Mouse (Mus musculus) limb, embryonic 13.5 days (tissue): Measurements from ENCODE around the gene Ap3b1. TPM values are rescaled to one million over a fixed set of nuclear protein-coding genes. Genes with fewer than 3 reads are reported as not detected.

Experiments used
- ATAC-seq: fragments of 200-750 bp; cut with Nextera tagmentation; 2 replicates; pipeline ENCODE4 v1.8.0; 2017; ENCODE audit warnings: low read depth, moderate number of reproducible peaks, moderate TSS enrichment; ENCODE audit not compliant: low FRiP score
- H3K27ac ChIP-seq: fragments of 300-500 bp; sonication (generic); 2 replicates; pipeline ENCODE4 v1.5.1; 2015; ENCODE audit warnings: inconsistent platforms, mild to moderate bottlenecking, moderate library complexity
- H3K27me3 ChIP-seq: fragments of 300-500 bp; sonication (generic); 2 replicates; pipeline ENCODE4 v1.6.1; 2015; ENCODE audit warnings: mild to moderate bottlenecking, inconsistent platforms
- H3K36me3 ChIP-seq: fragments of 300-500 bp; sonication (generic); 2 replicates; pipeline ENCODE4 v1.6.1; 2015; ENCODE audit warnings: inconsistent platforms, mild to moderate bottlenecking, moderate library complexity
- H3K4me1 ChIP-seq: fragments of 300-500 bp; sonication (generic); 2 replicates; pipeline ENCODE4 v1.6.1; 2015; ENCODE audit warnings: inconsistent platforms
- H3K4me2 ChIP-seq: fragments of 300-500 bp; sonication (generic); replicated peaks from 2 replicates; pipeline ENCODE4 v1.6.1; 2015; ENCODE audit warnings: inconsistent platforms, mild to moderate bottlenecking, moderate library complexity
- H3K4me3 ChIP-seq: fragments of 300-500 bp; sonication (generic); 2 replicates; pipeline ENCODE4 v1.5.1; 2015; ENCODE audit warnings: moderate library complexity, mild to moderate bottlenecking, inconsistent platforms
- H3K9ac ChIP-seq: fragments of 300-500 bp; sonication (generic); 2 replicates; pipeline ENCODE4 v1.6.1; 2015; ENCODE audit warnings: mild to moderate bottlenecking, inconsistent platforms
- H3K9me3 ChIP-seq: fragments of 300-500 bp; sonication (generic); 2 replicates; pipeline ENCODE4 v1.6.1; 2016; ENCODE audit warnings: inconsistent platforms
- WGBS: fragments of 180-500 bp; shearing (Covaris S2); methylation state at CpG from one replicate; pipeline ENCODE4 v1.1.7; 2015; 5-methylcytosine and 5-hydroxymethylcytosine counted together
- polyA plus RNA-seq: library from polyadenylated mRNA; unstranded; fragments of >200 nt; fragmentation: Nextera tagmentation; extraction: Ambion mirVana; gene quantifications from 2 replicates; pipeline ENCODE4 v1.2.1, GENCODE M21; 2015

Ap3b1 gene
- polyA plus RNA-seq, 1 experiment from 2014 or later, result 46.0 TPM

DNA sequence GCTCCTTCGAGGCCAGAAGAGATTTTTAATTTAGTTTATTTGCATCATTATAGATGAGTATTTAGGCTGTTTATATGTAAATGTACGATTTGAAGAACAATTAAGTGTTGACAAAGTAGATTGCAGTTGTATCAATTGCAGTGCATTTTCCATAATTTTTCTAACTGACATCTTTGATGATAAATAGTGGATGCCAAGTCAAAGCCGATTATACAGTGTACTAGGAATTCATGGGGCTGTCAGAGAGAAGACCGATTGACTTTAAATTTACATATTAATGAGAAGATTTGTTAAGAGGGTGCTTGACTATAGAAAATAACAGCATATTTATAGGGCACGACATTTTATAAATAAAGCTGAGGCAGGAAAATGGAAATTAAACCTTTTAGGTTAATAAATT is 64.8 kb downstream of the Ap3b1 start:
- Histone ChIP-seq H3K36me3 (peaks cover 19% of the 10 kb centered on the region), H3K4me3 (no peak overlapping the region), H3K4me1 (no peaks in the 10 kb centered on the region), H3K9ac (no peak overlapping the region), H3K9me3 (no peaks in the 10 kb centered on the region), H3K4me2 (no peak overlapping the region), H3K27me3 (no peaks in the 10 kb centered on the region), H3K27ac (no peak overlapping the region)
- ATAC-seq, result no peak
- 89% methylated on average over 5 of the region's 5 CpGs for WGBS

DNA sequence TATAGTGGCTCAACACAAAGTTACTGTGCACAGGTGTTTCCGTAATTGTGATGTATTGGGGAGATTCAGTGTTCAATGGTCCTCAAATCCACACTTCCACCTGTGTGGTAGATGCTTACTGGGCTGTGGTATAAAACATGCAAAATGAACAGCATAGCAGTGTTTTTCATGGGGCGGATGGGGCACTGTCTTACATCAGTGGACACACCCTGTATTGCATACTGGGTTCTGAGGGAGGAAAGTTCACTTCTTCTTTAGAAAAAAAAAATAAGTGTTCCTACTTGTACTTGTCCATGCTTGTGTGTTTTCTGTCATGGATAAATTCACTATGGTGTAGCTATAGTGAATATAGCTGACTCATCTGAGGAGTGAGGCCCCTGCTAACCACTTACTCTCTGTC is 70.8 kb downstream of the Ap3b1 start:
- no peaks in the 10 kb centered on the region for H3K27me3 ChIP-seq
- 73% methylated on average over 2 of the region's 2 CpGs for WGBS
- no peak for ATAC-seq
- no peak overlapping the region for H3K27ac ChIP-seq
- no peak overlapping the region for H3K4me2 ChIP-seq
- peaks cover 22% of the 10 kb centered on the region for H3K36me3 ChIP-seq
- H3K4me3 ChIP-seq, result no peak overlapping the region
- no peaks in the 10 kb centered on the region for H3K4me1 ChIP-seq
- H3K9me3 ChIP-seq, result no peaks in the 10 kb centered on the region
- H3K9ac ChIP-seq, result no peak overlapping the region

DNA sequence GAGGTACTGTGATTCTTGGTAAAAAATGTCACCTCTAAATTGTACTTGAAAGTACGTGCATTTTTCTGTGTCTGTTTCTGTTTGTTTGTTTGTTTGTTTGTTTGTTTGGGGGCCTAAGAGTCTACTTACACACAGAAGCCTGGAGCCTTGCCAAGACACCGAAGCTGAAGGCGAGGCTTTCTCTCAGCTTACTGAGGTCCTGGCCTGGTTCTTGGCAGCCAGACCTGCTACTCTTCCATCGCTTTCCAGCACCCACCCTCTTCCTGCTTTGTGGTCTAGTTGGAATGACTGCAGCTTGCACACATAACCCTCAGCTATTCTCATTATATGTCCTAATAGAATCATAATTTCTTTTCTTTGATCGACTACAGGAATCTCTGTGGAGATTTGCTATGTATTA is 80.6 kb downstream of the Ap3b1 start:
- H3K27ac ChIP-seq, result no peak overlapping the region
- H3K4me2 ChIP-seq, result no peak overlapping the region
- no peak overlapping the region for H3K9ac ChIP-seq
- ATAC-seq, result no peak
- H3K4me1 ChIP-seq, result peaks cover 10% of the 10 kb centered on the region; the same call in 1 of the 2 replicates
- 62% methylated on average over 5 of the region's 5 CpGs for WGBS
- H3K9me3 ChIP-seq, result no peaks in the 10 kb centered on the region
- H3K36me3 ChIP-seq, result peaks cover 5% of the 10 kb centered on the region; the same call in 1 of the 2 replicates
- H3K4me3 ChIP-seq, result no peak overlapping the region
- no peaks in the 10 kb centered on the region for H3K27me3 ChIP-seq

DNA sequence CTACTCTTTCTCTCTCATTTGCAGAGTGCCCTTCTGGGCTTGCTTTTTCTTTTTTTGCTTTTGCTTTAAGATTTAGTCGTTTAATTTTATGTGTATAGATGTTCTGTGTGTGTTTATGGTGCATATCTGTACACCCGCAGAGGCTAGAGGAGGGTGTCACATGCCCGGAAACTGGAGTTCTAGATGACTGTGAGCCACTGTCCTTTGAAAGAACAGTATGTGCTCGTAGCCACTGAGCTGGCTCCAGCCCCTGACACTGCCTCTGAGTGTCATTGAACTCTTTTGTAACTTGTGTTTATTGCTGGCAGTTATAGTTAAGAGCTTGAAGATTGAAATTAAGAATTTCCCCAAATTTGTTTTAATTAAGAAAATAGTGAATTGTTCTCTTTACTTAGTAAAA is 82.4 kb downstream of the Ap3b1 start:
- 67% methylated on average over 4 of the region's 4 CpGs for WGBS
- Histone ChIP-seq H3K27ac (no peak overlapping the region), H3K9me3 (no peaks in the 10 kb centered on the region), H3K9ac (no peak overlapping the region), H3K4me1 (peaks cover 10% of the 10 kb centered on the region; the same call in 1 of the 2 replicates), H3K4me2 (no peak overlapping the region), H3K36me3 (peaks cover 13% of the 10 kb centered on the region), H3K27me3 (no peaks in the 10 kb centered on the region), H3K4me3 (no peak overlapping the region)
- ATAC-seq, result no peak

DNA sequence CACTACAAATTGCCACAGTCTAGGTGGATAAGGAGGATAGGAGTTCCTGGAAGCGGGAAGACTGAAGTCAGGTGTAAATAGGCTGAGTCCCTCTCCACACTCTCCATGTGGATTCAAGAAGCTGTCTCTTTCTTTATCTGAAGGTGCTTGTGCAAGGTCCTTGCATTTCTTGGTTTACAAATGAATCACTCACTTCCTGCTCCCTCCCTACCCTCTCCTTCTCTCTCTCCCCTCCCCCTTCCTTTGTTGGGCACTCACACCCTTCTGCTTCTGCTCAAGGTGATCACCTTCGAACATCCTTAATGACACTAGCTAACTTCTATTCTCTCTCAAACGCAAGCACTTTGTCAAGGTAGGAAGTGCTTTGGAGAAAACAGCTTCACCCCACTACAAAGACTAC is 84.7 kb downstream of the Ap3b1 start:
- Histone ChIP-seq H3K9me3 (no peaks in the 10 kb centered on the region), H3K27me3 (no peaks in the 10 kb centered on the region), H3K4me3 (no peak overlapping the region), H3K4me2 (no peak overlapping the region), H3K36me3 (peaks cover 20% of the 10 kb centered on the region), H3K27ac (no peak overlapping the region), H3K9ac (no peak overlapping the region), H3K4me1 (peaks cover 10% of the 10 kb centered on the region; the same call in 1 of the 2 replicates)
- WGBS, result 74% methylated on average over 3 of the region's 3 CpGs
- ATAC-seq, result no peak

DNA sequence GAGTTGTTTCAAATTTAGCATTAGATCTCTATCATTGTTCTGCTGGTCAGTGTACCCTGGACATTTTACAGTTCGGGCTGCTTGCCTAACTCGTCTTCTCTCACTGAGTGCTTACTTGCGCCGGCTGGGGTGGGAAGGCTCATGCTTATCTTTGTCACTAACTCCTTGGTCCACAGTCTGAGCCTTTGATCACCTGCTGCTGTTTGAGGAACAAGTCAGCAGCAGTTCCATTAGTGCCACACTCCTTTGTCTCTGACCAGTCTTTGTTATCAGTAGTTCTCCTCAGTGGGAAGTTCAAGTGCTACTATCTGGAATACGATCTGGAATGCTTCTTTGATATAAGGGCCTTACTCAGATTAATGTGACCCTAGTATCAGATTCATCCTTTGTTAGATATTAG is 86.3 kb downstream of the Ap3b1 start:
- 86% methylated on average over 5 of the region's 5 CpGs for WGBS
- Histone ChIP-seq H3K9ac (no peak overlapping the region), H3K4me1 (peaks cover 6% of the 10 kb centered on the region; the same call in 1 of the 2 replicates), H3K9me3 (no peaks in the 10 kb centered on the region), H3K27me3 (no peaks in the 10 kb centered on the region), H3K4me3 (no peak overlapping the region), H3K4me2 (no peak overlapping the region), H3K36me3 (peaks cover 26% of the 10 kb centered on the region), H3K27ac (no peak overlapping the region)
- no peak for ATAC-seq

DNA sequence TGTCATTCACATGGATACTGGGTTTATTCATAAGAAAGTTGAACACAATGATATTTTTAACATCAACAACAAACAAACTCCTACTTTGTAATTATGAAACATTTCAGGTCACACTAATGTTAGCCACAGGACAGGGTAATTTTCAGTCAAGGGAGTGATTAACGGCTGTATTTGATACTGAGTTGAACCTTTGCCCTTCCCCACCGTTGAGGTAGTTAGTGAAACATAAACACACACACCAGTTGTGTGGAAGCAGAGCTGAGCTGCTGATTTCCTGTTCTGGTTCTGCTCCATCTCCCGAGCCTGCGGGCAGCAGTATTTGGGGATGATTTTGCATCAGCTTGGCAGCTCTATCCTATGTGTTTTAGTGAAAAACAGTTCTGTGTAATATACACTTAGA is 88.2 kb downstream of the Ap3b1 start:
- no peaks in the 10 kb centered on the region for H3K4me1 ChIP-seq
- no peaks in the 10 kb centered on the region for H3K27me3 ChIP-seq
- no peak overlapping the region for H3K4me3 ChIP-seq
- 31% methylated on average over 4 of the region's 4 CpGs for WGBS
- H3K9ac ChIP-seq, result no peak overlapping the region
- H3K4me2 ChIP-seq, result no peak overlapping the region
- ATAC-seq, result no peak
- H3K27ac ChIP-seq, result no peak overlapping the region
- no peaks in the 10 kb centered on the region for H3K9me3 ChIP-seq
- H3K36me3 ChIP-seq, result peaks cover 21% of the 10 kb centered on the region

DNA sequence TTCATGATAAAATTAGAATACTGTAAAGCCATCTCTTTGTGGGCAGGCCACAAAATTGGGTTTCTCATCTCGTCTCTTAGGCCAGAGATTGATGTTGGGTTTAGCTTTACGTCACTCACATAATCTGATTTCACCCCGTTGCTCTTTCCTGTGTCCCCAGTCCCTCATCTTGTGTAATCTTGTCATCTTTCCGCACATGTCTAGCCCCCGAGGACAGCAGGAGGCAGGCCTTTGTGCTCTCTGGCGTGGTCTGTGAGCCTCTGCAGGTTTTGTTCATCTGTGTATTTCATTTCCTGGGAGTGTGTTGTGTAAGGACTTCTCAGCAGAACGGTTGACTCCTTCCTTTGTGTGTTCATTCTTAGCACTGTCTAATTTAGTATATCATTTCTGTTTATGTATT is 90.8 kb downstream of the Ap3b1 start:
- Histone ChIP-seq H3K27me3 (no peaks in the 10 kb centered on the region), H3K9me3 (no peaks in the 10 kb centered on the region), H3K36me3 (peaks cover 27% of the 10 kb centered on the region), H3K27ac (no peak overlapping the region), H3K4me1 (no peaks in the 10 kb centered on the region), H3K4me2 (no peak overlapping the region), H3K9ac (no peak overlapping the region), H3K4me3 (no peak overlapping the region)
- 81% methylated on average over 7 of the region's 7 CpGs for WGBS
- no peak for ATAC-seq

DNA sequence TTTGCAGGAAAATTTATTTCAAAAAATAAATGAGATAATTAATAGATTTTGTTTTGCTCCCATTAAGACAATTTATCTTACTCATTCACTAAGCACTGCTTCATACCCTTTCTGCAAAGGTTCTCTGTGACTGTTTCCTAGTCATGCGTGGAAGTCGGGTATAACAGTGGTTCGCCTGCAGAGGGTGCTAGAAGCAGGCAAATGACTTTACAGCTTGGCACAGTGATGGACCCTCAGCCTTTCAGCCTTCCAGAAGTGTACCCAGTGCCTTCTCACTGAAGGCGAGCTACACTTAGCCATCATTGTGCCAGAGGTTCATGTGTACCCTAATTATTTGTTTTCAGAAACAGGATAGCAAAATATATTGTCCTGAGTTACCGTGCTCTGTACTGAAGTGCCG is 92.5 kb downstream of the Ap3b1 start:
- Histone ChIP-seq H3K9ac (no peak overlapping the region), H3K36me3 (peaks cover 33% of the 10 kb centered on the region), H3K4me2 (no peak overlapping the region), H3K4me1 (no peaks in the 10 kb centered on the region), H3K27me3 (no peaks in the 10 kb centered on the region), H3K9me3 (no peaks in the 10 kb centered on the region), H3K4me3 (no peak overlapping the region), H3K27ac (no peak overlapping the region)
- ATAC-seq, result no peak
- 58% methylated on average over 6 of the region's 6 CpGs for WGBS

DNA sequence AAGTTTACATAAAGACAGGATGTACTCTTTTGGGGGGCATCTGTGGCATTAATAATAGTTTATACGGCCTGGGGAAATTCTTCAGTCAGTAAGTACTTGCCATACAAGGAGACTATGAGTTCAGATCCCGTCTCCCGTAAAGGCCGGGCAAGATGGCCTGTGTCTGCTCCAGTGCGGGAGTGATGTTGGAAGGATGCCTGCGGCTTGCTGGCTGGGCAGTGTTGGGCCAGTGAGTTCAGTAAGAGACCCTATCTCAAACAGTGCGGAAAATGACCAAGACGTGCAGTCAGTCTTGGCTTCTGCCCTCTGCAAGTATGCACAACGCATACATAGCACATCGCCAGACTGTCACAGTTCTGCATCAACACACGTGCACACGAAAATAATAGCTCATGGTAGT is 95.4 kb downstream of the Ap3b1 start:
- H3K27me3 ChIP-seq, result no peaks in the 10 kb centered on the region
- H3K27ac ChIP-seq, result no peak overlapping the region
- H3K4me2 ChIP-seq, result no peak overlapping the region
- no peaks in the 10 kb centered on the region for H3K9me3 ChIP-seq
- H3K4me1 ChIP-seq, result no peaks in the 10 kb centered on the region
- H3K9ac ChIP-seq, result no peak overlapping the region
- no peak for ATAC-seq
- WGBS, result 91% methylated on average over 12 of the region's 12 CpGs
- H3K4me3 ChIP-seq, result no peak overlapping the region
- H3K36me3 ChIP-seq, result peaks cover 34% of the 10 kb centered on the region

DNA sequence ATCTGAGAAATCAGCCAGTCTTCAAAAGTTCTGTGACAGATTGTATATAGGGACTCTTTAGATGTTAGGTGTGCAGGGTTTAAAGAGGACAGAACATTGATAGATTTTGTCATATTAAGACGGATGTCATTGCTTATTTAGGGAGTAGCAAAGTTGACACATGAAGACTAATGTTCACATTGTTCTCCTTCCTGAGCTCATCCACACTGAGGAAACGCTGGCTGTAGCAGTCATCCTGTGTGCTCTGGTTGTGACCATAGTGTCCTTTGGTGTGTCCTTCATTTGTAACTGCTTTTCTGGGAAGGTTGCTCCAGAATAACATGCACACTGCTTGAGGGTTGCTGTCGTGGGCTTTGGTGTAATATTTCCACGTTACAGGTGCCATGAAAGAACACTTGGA is 100.4 kb downstream of the Ap3b1 start:
- 87% methylated on average over 4 of the region's 4 CpGs for WGBS
- Histone ChIP-seq H3K27ac (no peak overlapping the region), H3K4me3 (no peak overlapping the region), H3K4me2 (no peak overlapping the region), H3K27me3 (no peaks in the 10 kb centered on the region), H3K4me1 (no peaks in the 10 kb centered on the region), H3K9ac (no peak overlapping the region), H3K36me3 (peaks cover 53% of the 10 kb centered on the region), H3K9me3 (no peaks in the 10 kb centered on the region)
- no peak for ATAC-seq

DNA sequence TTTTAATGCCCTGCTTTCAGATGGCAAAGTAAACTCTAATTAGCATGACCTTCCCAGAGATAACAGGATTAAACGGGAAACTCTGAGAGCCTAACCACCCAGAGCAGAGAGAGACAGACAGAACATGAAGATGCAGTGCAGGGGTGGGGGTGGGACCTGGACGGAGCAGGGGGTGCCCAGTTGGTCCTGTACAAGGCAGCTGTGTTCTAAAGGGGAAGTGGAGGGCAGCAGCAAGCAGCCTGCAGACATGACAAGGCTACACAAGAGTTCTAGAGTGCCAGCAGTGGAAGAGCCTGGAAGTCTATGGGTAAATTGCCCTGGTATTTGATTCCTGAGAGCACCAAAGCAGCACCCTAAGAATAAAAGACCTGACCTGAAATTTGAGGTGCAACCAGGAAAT is 105.5 kb downstream of the Ap3b1 start:
- ATAC-seq, result no peak
- no peaks in the 10 kb centered on the region for H3K9me3 ChIP-seq
- H3K4me3 ChIP-seq, result no peak overlapping the region
- peaks cover 36% of the 10 kb centered on the region for H3K36me3 ChIP-seq
- H3K4me2 ChIP-seq, result no peak overlapping the region
- WGBS, result 74% methylated on average over 2 of the region's 2 CpGs
- H3K27ac ChIP-seq, result no peak overlapping the region
- H3K9ac ChIP-seq, result no peak overlapping the region
- H3K4me1 ChIP-seq, result no peaks in the 10 kb centered on the region
- no peaks in the 10 kb centered on the region for H3K27me3 ChIP-seq

DNA sequence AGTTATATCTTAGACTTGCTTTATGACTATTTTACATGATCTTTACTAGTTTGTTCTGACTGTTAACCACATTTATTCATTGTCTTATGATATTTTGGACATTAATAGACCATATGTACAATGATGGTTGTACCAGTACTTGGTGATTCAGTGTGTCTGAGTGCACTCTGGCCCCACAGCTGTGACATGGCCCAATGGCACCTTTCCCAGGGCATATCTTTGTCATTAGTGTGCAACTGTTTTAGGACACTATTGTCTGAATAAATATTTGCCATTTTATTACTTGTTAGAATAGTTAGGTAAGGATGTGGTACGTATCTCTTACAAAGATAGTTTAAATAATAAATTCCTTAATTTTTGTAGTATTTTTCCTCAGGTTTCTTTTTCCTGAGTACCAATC is 109.8 kb downstream of the Ap3b1 start:
- Histone ChIP-seq H3K9ac (no peak overlapping the region), H3K4me2 (no peak overlapping the region), H3K27ac (no peak overlapping the region), H3K4me3 (no peak overlapping the region), H3K36me3 (peaks cover 22% of the 10 kb centered on the region), H3K9me3 (no peaks in the 10 kb centered on the region), H3K27me3 (no peaks in the 10 kb centered on the region), H3K4me1 (no peaks in the 10 kb centered on the region)
- 95% methylated on average over 1 of the region's 1 CpGs for WGBS
- ATAC-seq, result no peak
